Comparison of ENCODE assay signal across 13 mouse cellular contexts in the genomic region with DNA sequence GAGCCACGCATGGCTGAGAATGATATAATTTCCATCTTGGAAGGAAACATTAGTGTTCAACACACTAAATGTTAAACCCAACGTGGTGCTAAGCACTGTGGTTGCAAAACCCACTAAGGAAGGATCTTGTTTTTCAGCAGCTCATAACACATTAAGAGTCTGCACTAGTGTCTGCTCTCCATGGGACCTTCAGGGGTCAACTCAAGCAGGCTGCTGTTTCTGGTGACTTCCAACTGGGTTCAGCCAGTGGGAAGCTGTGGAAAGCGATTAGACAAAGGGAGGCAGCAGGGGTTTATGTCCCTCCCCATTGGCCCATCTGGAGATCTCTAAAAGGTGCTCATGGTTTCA.
"Had no signal": no experiment of that assay in that cellular context is flagged by ENCODE, and none has a peak within 500 bp of the region (broad histone marks: within the 10 kb centered on the region; RNA-seq: fewer than 3 reads in every experiment).

No protein-coding gene starts in this region.

- H3K4me2 ChIP-seq: kidney, embryonic 15.5 days; limb, embryonic 15.5 days; midbrain, embryonic 11.5 days; midbrain, embryonic 15.5 days; neural tube, embryonic 12.5 days had no signal

- DNase-seq: kidney, adult 2 months; kidney, postnatal 14 days; thymus, postnatal 4 days had no signal

- H3K4me1 ChIP-seq: kidney, embryonic 15.5 days; limb, embryonic 15.5 days; megakaryocyte, embryonic 14.5 days; midbrain, embryonic 15.5 days; neural tube, embryonic 12.5 days had no signal

- H3K27me3 ChIP-seq: kidney, embryonic 15.5 days; limb, embryonic 15.5 days; megakaryocyte, embryonic 14.5 days had no signal

- H3K36me3 ChIP-seq: kidney, embryonic 15.5 days; limb, embryonic 15.5 days; midbrain, embryonic 15.5 days; neural tube, embryonic 12.5 days had no signal

- H3K9me3 ChIP-seq: kidney, embryonic 15.5 days; limb, embryonic 15.5 days; megakaryocyte, embryonic 14.5 days; midbrain, embryonic 15.5 days; neural tube, embryonic 12.5 days had no signal

- H3K27ac ChIP-seq: kidney, embryonic 15.5 days; left cerebral cortex, adult 2 months; limb, embryonic 15.5 days; liver, embryonic 14.5 days; macrophage; midbrain, embryonic 15.5 days; neural tube, embryonic 12.5 days; stomach, postnatal 0 days had no signal

- ATAC-seq: midbrain, embryonic 15.5 days had no signal

- H3K9ac ChIP-seq: kidney, embryonic 15.5 days; limb, embryonic 15.5 days; liver, embryonic 14.5 days; midbrain, embryonic 15.5 days; neural tube, embryonic 12.5 days had no signal

- H3K4me3 ChIP-seq: kidney, embryonic 15.5 days; left cerebral cortex, adult 2 months; limb, embryonic 15.5 days; megakaryocyte, embryonic 14.5 days; midbrain, embryonic 15.5 days; neural tube, embryonic 12.5 days had no signal
